Mouse (Mus musculus) E14TG2a.4 (cell line): ENCODE results near the gene Ano10.

Experiments used
- H3K27me3 ChIP-seq: 2 replicates; pipeline ENCODE4 v1.6.1; 2014; ENCODE audit warnings: low read length, control low read depth; ENCODE audit not compliant: insufficient read depth
- H3K36me3 ChIP-seq: 2 replicates; pipeline ENCODE4 v1.6.1; 2014; ENCODE audit warnings: low read length, control low read depth; ENCODE audit not compliant: insufficient read depth
- H3K4me1 ChIP-seq: replicated peaks from 2 replicates; pipeline ENCODE4 v1.6.1; 2014; ENCODE audit warnings: low read depth, low read length, control low read depth
- H3K4me3 ChIP-seq: replicated peaks from 2 replicates; pipeline ENCODE4 v1.5.1; 2014; ENCODE audit warnings: mild to moderate bottlenecking, low read length
- H3K9me3 ChIP-seq: 2 replicates; pipeline ENCODE4 v1.6.1; 2014; ENCODE audit warnings: low read length, control low read depth
- CTCF ChIP-seq: conservative IDR thresholded peaks from 2 replicates; pipeline ENCODE4 v1.5.1; 2014; ENCODE audit warnings: low read length
- NANOG ChIP-seq: IDR thresholded peaks from 2 replicates; pipeline ENCODE4 v1.6.1; 2014; ENCODE audit warnings: borderline replicate concordance, low read length, mixed read lengths
- POU5F1 ChIP-seq: IDR thresholded peaks from 2 replicates; pipeline ENCODE4 v1.6.1; 2014; ENCODE audit warnings: low read length, borderline replicate concordance

The Ano10 gene

DNA sequence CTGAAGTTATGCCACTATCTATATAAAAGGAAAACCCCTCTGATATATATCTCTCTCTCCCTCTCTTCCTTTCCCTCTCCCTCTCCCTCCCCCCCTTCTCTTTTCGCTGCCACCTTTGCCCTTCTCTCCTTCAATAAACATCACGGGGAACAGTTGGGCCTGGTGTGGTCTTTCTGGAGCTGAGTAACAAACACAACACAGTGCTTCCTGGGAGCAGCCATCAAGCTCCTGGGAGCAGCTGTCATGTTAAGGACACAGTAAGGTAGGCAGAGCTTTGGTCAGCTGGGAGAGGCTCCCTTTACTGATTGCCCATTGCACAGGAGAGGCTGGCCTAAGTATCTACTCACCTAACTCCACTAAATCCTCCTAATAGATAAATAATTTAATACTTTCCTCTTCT is 9.5 kb downstream of the Ano10 start:
- Histone ChIP-seq H3K4me3 (no peak overlapping the region), H3K27me3 (peaks cover 61% of the 10 kb centered on the region), H3K9me3 (peaks cover 33% of the 10 kb centered on the region), H3K36me3 (no peaks in the 10 kb centered on the region), H3K4me1 (peaks cover 13% of the 10 kb centered on the region)
- TF ChIP-seq NANOG (no peak), CTCF (no peak), POU5F1 (no peak)

DNA sequence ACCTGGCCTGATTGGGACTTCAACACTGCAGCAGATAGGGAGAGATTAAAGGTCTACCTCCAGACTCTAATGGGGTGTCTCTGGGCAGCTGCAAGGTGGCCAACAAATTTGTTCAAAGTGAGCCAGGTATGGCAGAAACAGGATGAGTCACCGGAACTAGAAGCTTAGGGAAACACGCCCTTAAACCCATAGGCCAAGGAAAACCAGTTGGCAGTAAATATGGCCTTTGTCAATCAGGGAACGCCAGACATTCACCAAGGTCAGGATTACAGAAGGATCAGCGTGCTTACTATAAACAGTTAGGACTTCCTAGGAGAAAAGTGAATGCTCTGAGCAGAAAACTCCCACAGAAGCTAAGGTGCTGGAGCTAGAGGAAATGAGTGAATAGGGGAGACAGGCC is 13.2 kb downstream of the Ano10 start:
- Histone ChIP-seq H3K4me3 (no peak overlapping the region), H3K27me3 (peaks cover 32% of the 10 kb centered on the region), H3K4me1 (peaks cover 11% of the 10 kb centered on the region), H3K36me3 (no peaks in the 10 kb centered on the region), H3K9me3 (peaks cover 48% of the 10 kb centered on the region)
- TF ChIP-seq CTCF = no peak
- no peak for TF ChIP-seq POU5F1
- TF ChIP-seq NANOG = no peak

DNA sequence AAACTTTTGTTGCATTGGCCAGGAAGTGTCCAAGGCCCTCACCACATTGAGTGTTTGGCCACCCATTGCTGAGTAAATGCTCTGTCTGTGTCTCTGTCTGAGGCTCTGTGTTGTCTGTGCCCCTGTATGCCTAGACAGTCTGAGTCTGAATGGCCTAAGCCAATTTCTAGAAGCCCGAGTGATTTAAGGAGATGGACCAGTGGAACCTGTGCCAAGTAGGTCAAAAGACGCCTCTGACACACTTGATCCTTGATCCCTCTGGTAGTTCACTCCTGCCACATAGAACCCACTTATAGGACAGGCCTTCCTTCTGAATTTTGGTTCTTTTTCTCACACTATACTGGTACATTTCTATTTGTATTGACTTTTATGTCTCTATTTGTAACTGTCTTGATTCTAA is 17.6 kb downstream of the Ano10 start:
- Histone ChIP-seq H3K4me1 (no peaks in the 10 kb centered on the region), H3K9me3 (peaks cover 42% of the 10 kb centered on the region), H3K27me3 (no peaks in the 10 kb centered on the region; the same call in none of the 2 replicates), H3K36me3 (no peaks in the 10 kb centered on the region), H3K4me3 (no peak overlapping the region)
- TF ChIP-seq POU5F1 (no peak), NANOG (no peak), CTCF (no peak)

DNA sequence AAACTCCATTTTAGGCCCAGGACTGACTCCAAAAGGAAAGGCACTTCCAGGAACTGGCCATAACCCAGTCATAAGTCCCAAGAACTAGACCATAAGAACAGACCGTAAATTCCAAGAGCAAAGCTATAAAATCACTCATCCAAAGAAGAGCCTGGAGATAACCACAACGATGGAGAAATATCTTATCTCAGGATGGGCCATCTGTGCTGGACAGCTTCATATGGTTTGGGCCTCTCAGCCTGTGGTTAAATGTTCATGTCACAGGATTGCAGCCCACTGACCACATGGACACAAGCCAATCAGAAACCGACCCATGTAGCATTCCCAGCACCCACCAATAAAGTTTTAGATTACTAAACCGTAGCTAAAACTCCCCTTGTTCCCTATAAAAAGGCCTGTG is 18.1 kb downstream of the Ano10 start:
- H3K27me3 ChIP-seq = no peaks in the 10 kb centered on the region; the same call in none of the 2 replicates

DNA sequence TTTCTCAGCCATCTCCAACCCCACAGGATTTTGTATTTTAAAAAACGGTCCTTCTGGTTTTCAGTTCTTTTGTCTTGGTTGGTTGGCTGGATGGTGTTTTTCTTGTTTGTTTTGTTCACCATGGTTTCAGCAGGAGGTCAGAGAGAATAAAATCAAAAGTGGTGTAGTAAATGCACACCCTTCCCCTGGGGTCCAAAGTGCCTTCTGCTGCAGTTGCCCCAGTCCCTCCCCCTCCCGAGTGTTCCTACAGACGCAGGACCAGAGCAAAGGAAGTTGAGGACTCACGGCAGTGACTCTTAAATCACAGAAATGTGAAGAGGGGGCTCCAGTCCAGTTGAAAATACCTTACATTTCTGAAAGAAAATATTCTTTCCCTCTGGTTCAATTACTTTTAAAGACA is 19.9 kb downstream of the Ano10 start:
- Histone ChIP-seq H3K36me3 (no peaks in the 10 kb centered on the region), H3K9me3 (peaks cover 25% of the 10 kb centered on the region)

More for the DNA sequence above, 18.1 kb downstream of the Ano10 start:
- Histone ChIP-seq H3K9me3 (peaks cover 37% of the 10 kb centered on the region), H3K36me3 (no peaks in the 10 kb centered on the region), H3K4me1 (no peaks in the 10 kb centered on the region), H3K4me3 (no peak overlapping the region)
- TF ChIP-seq POU5F1 (no peak), CTCF (no peak), NANOG (no peak)

DNA sequence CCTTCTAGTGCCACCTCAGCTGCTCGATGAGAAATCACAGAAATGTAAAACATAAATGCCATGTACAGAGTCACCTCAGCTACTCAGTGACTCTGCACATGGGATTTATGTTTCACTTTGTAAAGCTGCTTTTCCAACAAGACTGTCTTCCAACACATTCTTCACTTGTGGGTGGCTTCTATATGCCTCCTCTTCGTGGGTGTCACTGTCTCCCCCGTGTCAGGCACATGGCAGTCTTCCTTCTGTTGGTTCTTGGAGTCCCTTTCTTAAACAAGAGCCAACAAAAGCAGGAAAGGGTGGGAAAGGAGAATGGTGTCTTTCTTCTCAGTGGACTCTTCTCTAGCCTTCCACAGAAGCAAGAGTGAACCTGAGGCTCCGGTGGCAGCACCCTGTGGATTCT is 20.3 kb downstream of the Ano10 start:
- Histone ChIP-seq H3K9me3 (peaks cover 25% of the 10 kb centered on the region), H3K27me3 (no peaks in the 10 kb centered on the region; the same call in none of the 2 replicates), H3K4me3 (no peak overlapping the region), H3K4me1 (no peaks in the 10 kb centered on the region), H3K36me3 (no peaks in the 10 kb centered on the region)
- TF ChIP-seq NANOG = no peak
- TF ChIP-seq CTCF = no peak
- TF ChIP-seq POU5F1 = no peak

More for the DNA sequence above, 19.9 kb downstream of the Ano10 start:
- Histone ChIP-seq H3K27me3 (no peaks in the 10 kb centered on the region; the same call in none of the 2 replicates), H3K4me1 (no peaks in the 10 kb centered on the region), H3K4me3 (no peak overlapping the region)
- TF ChIP-seq NANOG = no peak
- no peak for TF ChIP-seq CTCF

DNA sequence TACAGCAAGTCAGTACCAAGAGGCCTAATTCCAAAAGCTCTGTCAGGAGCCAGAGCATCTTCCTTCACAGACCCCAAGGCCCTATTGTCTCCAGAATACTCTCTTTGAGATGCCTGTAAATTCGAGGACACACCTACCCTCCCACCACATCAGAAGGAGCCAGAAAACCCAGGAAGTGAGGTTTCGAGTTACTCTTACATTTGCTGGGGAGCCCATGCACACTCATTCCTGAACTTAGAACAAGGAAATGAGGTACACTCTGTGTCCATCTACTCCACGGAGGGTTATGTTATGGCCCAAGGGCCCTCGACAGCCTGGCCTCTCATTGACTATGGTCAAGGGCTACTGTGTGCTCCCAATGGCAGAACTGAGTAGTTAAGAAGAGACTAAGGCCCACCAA is 22.4 kb downstream of the Ano10 start:
- no peaks in the 10 kb centered on the region for H3K36me3 ChIP-seq
- H3K27me3 ChIP-seq = no peaks in the 10 kb centered on the region; the same call in none of the 2 replicates
- no peaks in the 10 kb centered on the region for H3K4me1 ChIP-seq
- H3K9me3 ChIP-seq = peaks cover 20% of the 10 kb centered on the region
- no peak overlapping the region for H3K4me3 ChIP-seq
- TF ChIP-seq POU5F1 = no peak
- no peak for TF ChIP-seq CTCF
- TF ChIP-seq NANOG = no peak

DNA sequence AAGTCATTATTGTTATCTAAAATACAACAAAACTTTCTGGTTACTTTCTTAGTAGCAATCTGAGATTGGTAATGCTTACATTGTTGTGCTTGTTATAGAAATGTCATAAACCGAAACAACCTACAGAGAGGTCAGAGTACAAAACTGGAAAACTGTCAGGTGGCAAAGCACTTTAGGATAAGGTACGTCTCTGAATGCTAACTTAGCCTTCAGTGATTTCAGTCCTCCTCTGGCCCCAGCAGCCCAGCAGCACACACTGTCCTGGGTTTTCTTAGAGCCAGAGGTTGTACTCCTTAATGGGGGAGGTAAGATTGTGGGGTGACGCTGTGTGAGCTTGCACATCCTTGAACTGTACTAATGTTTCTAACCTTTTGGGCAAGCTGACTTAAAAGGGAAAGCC is 22.9 kb downstream of the Ano10 start:
- H3K9me3 ChIP-seq = peaks cover 14% of the 10 kb centered on the region
- no peaks in the 10 kb centered on the region for H3K4me1 ChIP-seq
- H3K27me3 ChIP-seq = no peaks in the 10 kb centered on the region; the same call in none of the 2 replicates
- no peak for TF ChIP-seq POU5F1
- no peak for TF ChIP-seq CTCF
- H3K36me3 ChIP-seq = no peaks in the 10 kb centered on the region
- H3K4me3 ChIP-seq = no peak overlapping the region

DNA sequence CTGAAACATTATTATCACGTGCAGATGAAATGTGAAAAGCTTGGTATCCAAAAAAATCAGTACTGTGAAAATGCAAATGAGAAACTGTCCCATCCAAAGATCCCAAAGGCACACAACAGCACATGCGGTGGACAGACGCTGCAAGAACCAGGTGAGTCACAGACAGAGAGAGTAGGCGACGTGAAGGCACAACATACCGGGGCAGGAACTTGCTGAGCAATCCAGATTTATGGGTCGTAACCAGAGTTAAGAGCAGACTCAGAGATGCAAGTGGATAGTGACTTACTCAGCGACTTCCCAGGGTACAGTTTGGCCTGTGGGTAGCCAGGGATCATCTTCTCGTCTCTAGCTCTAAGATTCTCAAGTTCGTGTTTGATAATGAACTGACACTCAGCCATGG is 23.3 kb downstream of the Ano10 start:
- Histone ChIP-seq H3K4me1 (no peaks in the 10 kb centered on the region), H3K27me3 (no peaks in the 10 kb centered on the region; the same call in none of the 2 replicates), H3K4me3 (no peak overlapping the region), H3K36me3 (no peaks in the 10 kb centered on the region), H3K9me3 (peaks cover 10% of the 10 kb centered on the region)
- TF ChIP-seq POU5F1 (no peak), NANOG (no peak), CTCF (no peak)
